Mouse (Mus musculus) kidney, postnatal 0 days (tissue): ENCODE results near the gene Cenpj. TPM values are rescaled to one million over a fixed set of nuclear protein-coding genes. Genes with fewer than 3 reads are reported as not detected.

ENCODE experiments used
- ATAC-seq: fragments of 200-750 bp; cut with Nextera tagmentation; replicated peaks from 2 replicates; pipeline ENCODE4 v1.8.0; 2017; ENCODE audit warnings: low read depth, moderate number of reproducible peaks, moderate TSS enrichment, moderate library complexity; ENCODE audit not compliant: low FRiP score
- DNase-seq: peaks from one replicate; pipeline ENCODE4 v3.0.0-alpha.2; 2016; ENCODE audit warnings: low spot score
- H3K27ac ChIP-seq: fragments of 300-500 bp; sonication (generic); 2 replicates; pipeline ENCODE4 v1.5.1; 2014; ENCODE audit warnings: mild to moderate bottlenecking
- H3K27me3 ChIP-seq: fragments of 300-500 bp; sonication (generic); 2 replicates; pipeline ENCODE4 v1.6.1; 2014; ENCODE audit warnings: low read length, mixed read lengths; ENCODE audit not compliant: insufficient read depth
- H3K36me3 ChIP-seq: fragments of 300-500 bp; sonication (generic); 2 replicates; pipeline ENCODE4 v1.6.1; 2014; ENCODE audit warnings: low read length, mixed read lengths; ENCODE audit not compliant: insufficient read depth
- H3K4me1 ChIP-seq: fragments of 300-500 bp; sonication (generic); replicated peaks from 2 replicates; pipeline ENCODE4 v1.6.1; 2014; ENCODE audit warnings: antibody characterized with exemption, low read length, mixed read lengths; ENCODE audit not compliant: insufficient read depth
- H3K4me2 ChIP-seq: fragments of 300-500 bp; sonication (generic); 2 replicates; pipeline ENCODE4 v1.6.1; 2014; ENCODE audit warnings: mild to moderate bottlenecking, low read length, moderate library complexity, mixed read lengths
- H3K4me3 ChIP-seq: fragments of 300-500 bp; sonication (generic); replicated peaks from 2 replicates; pipeline ENCODE4 v1.5.1; 2014; ENCODE audit warnings: low read depth, low read length
- H3K9ac ChIP-seq: fragments of 300-500 bp; sonication (generic); 2 replicates; pipeline ENCODE4 v1.6.1; 2014; ENCODE audit warnings: low read depth, low read length
- H3K9me3 ChIP-seq: fragments of 300-500 bp; sonication (generic); replicated peaks from 2 replicates; pipeline ENCODE4 v1.6.1; 2016; ENCODE audit warnings: low read length, inconsistent platforms, mixed read lengths
- CTCF ChIP-seq: IDR thresholded peaks from 2 replicates; pipeline ENCODE4 v1.5.1; 2016; ENCODE audit warnings: antibody characterized with exemption, low read depth, mild to moderate bottlenecking, moderate library complexity
- WGBS: fragments of 180-500 bp; shearing (Covaris S2); extraction: QIAGEN DNeasy Blood & Tissue Kit; methylation state at CpG from one replicate; pipeline ENCODE4 v1.1.7; 2014; 5-methylcytosine and 5-hydroxymethylcytosine counted together
- polyA plus RNA-seq: library from polyadenylated mRNA; unstranded; fragments of >200 nt; fragmentation: Nextera tagmentation; extraction: Ambion mirVana; gene quantifications from 2 replicates; pipeline ENCODE4 v1.2.1, GENCODE M21; 2015

Gene Cenpj
- 6.9 and 7.2 TPM in 2 replicates for polyA plus RNA-seq

DNA sequence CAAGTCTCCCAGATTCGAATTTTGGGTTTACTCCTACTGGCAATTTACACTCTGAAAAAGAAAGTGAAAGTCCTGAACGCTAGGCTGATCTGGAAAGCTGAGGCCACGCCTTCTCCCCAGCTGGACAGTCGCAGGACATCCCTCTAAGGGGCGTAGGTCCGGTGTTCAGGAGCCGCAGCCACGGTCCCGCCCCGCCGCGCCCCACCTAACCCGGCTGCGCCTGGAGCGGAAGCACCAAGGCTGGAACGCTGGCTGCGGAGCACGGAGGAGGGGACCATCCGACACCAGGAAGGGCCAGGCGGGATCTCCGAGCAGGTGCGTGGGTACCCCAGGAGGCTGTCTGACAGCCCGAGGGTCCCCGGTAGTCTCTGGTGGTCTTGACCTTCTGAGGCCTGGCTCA, at the start of gene Cenpj, which contains the start of gene Parp4:
Cenpj (minus strand) TSS at position 10 of the 400 bp plus-strand sequence.
Parp4 (plus strand) TSS at position 204 of the 400 bp plus-strand sequence.
- no peaks in the 10 kb centered on the region for H3K36me3 ChIP-seq
- peak within 1 kb of the TSS; percentile 79 for H3K27ac ChIP-seq
- peak within 1 kb of the TSS; percentile 74 for H3K9ac ChIP-seq
- H3K4me1 ChIP-seq, result peaks cover 5% of the 10 kb centered on the region; the same call in 1 of the 2 replicates
- H3K4me3 ChIP-seq, result peak within 1 kb of the TSS; percentile 68
- H3K4me2 ChIP-seq, result peak within 1 kb of the TSS; percentile 76
- H3K27me3 ChIP-seq, result no peaks in the 10 kb centered on the region
- DNase-seq, result peak; percentile 95
- no peaks in the 10 kb centered on the region for H3K9me3 ChIP-seq
- 1% methylated on average over 24 of the region's 24 CpGs for WGBS
- peak; percentile 10; the same call in 1 of the 2 replicates for TF ChIP-seq CTCF
- peak; percentile 87 for ATAC-seq

DNA sequence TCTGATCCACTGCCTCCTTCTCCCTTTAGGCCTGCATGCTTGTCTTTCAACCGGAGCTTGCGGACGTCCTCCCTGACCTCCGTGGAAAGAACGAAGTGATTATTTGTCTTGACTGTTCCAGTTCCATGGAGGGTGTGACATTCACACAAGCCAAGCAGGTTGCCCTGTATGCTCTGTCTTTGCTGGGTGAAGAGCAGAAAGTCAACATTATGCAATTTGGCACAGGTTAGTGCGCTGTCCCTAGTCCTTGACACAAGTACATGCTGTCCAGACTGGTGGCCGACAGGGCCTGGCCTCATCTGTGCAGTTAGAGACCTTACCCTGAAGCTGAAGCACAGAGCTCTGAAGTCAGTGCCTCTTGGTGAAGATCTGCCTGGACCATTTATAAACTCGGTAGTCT, 45.2 kb upstream of the Cenpj start:
- Histone ChIP-seq H3K9ac (no peak overlapping the region), H3K27me3 (no peaks in the 10 kb centered on the region), H3K27ac (no peak overlapping the region), H3K4me3 (no peak overlapping the region), H3K4me2 (no peak overlapping the region), H3K36me3 (peaks cover 34% of the 10 kb centered on the region), H3K4me1 (no peaks in the 10 kb centered on the region), H3K9me3 (no peaks in the 10 kb centered on the region)
- 84% methylated on average over 8 of the region's 8 CpGs for WGBS
- DNase-seq, result no peak
- ATAC-seq, result no peak
- no peak for TF ChIP-seq CTCF

DNA sequence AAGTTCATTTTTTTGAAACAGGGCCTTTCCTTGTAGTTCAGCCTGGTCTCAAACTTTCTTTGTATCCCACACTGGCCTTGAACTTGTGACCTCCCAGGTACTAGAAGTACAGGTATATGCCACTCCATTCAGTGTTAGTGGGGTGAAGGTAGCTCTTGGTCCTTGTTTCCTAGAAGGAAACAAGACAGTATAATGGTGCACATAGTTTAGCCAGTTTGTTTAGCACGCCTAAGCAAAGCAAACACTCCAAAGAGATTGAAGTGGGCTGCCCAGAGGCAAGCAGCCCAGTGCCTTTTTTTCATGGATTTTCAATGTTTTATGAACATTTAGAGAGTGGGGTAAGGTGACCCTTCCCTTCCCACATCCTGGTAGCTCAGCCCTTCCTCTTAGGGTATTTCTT, 42.2 kb upstream of the Cenpj start:
- ATAC-seq (no peak), DNase-seq (no peak)
- peaks cover 45% of the 10 kb centered on the region for H3K36me3 ChIP-seq
- no peak overlapping the region for H3K9ac ChIP-seq
- H3K27me3 ChIP-seq, result no peaks in the 10 kb centered on the region
- TF ChIP-seq CTCF, result no peak
- H3K27ac ChIP-seq, result no peak overlapping the region
- WGBS, result 82% methylated on average over 1 of the region's 1 CpGs
- H3K4me1 ChIP-seq, result no peaks in the 10 kb centered on the region
- no peak overlapping the region for H3K4me3 ChIP-seq
- no peaks in the 10 kb centered on the region for H3K9me3 ChIP-seq
- H3K4me2 ChIP-seq, result no peak overlapping the region

DNA sequence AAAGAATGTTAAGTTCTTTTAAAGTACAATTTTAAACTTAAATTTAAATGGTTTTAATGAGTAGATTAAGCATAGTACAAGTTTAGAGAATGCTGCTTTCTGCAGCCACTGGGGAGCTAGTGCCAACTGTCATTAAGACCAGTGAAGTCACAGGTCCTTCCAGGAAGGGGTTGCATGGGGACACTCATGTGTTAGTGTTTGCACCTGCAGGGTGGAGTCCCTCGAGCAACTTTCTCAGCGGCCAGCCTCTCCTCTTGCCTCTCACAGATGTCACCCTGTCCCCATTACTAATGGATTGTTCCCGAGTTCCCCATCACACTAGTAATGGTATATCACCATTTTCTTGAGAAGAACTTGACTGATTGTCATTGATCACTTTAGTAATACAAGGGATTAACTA, 38.0 kb upstream of the Cenpj start:
- H3K36me3 ChIP-seq, result peaks cover 56% of the 10 kb centered on the region
- ATAC-seq (no peak), DNase-seq (no peak)
- no peaks in the 10 kb centered on the region for H3K27me3 ChIP-seq
- H3K9ac ChIP-seq, result no peak overlapping the region
- 85% methylated on average over 3 of the region's 3 CpGs for WGBS
- H3K4me1 ChIP-seq, result no peaks in the 10 kb centered on the region
- TF ChIP-seq CTCF, result no peak
- no peak overlapping the region for H3K4me2 ChIP-seq
- no peaks in the 10 kb centered on the region for H3K9me3 ChIP-seq
- no peak overlapping the region for H3K27ac ChIP-seq
- H3K4me3 ChIP-seq, result no peak overlapping the region

DNA sequence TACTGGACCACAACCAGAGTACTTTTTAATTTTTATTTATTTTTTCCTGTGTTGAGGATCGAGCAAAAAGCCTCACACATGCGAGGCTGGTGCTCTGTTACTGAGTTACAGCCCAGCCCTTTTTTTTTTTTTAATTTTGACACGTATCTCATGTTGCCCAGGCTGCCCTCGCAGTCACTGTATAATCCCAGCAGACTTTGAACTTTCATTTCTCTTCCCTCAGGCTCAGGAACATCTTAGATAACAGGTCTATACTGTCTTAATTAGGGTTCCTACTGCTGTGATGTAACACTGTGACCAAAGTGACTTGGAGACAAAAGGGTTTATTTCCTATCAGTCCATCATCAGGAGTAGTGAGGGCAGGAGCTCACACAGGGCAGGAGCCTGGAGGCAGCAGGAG, 29.9 kb upstream of the Cenpj start:
- H3K9ac ChIP-seq, result no peak overlapping the region
- H3K27ac ChIP-seq, result no peak overlapping the region
- WGBS, result 78% methylated on average over 4 of the region's 4 CpGs
- no peaks in the 10 kb centered on the region for H3K4me1 ChIP-seq
- ATAC-seq (no peak), DNase-seq (no peak)
- H3K4me3 ChIP-seq, result no peak overlapping the region
- TF ChIP-seq CTCF, result no peak
- H3K36me3 ChIP-seq, result peaks cover 25% of the 10 kb centered on the region; the same call in 1 of the 2 replicates
- H3K27me3 ChIP-seq, result no peaks in the 10 kb centered on the region
- H3K4me2 ChIP-seq, result no peak overlapping the region
- no peaks in the 10 kb centered on the region for H3K9me3 ChIP-seq

DNA sequence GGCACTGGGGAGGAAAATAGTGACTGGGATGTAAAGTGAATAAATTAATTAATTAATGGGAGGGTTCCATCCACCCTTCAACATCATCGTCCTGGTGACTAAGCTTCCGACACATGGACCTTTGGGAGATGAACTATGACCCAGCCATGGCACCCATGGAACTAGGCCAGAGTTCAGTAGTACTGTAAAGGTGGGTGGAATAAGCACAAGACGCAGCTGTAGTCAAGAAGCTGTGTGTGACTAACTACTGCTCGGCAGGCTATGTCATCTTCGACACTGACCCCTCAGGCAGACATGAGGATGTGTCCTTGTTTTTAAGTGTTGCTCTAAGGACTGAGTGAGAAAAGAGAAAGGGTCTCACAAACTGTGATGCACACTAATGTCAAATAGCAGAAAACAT, 29.2 kb upstream of the Cenpj start:
- DNase-seq (no peak), ATAC-seq (no peak)
- no peak overlapping the region for H3K9ac ChIP-seq
- WGBS, result 93% methylated on average over 5 of the region's 5 CpGs
- no peak overlapping the region for H3K4me2 ChIP-seq
- H3K4me1 ChIP-seq, result no peaks in the 10 kb centered on the region
- no peaks in the 10 kb centered on the region for H3K9me3 ChIP-seq
- H3K4me3 ChIP-seq, result no peak overlapping the region
- TF ChIP-seq CTCF, result no peak
- H3K27ac ChIP-seq, result no peak overlapping the region
- H3K27me3 ChIP-seq, result no peaks in the 10 kb centered on the region
- peaks cover 20% of the 10 kb centered on the region; the same call in 1 of the 2 replicates for H3K36me3 ChIP-seq

DNA sequence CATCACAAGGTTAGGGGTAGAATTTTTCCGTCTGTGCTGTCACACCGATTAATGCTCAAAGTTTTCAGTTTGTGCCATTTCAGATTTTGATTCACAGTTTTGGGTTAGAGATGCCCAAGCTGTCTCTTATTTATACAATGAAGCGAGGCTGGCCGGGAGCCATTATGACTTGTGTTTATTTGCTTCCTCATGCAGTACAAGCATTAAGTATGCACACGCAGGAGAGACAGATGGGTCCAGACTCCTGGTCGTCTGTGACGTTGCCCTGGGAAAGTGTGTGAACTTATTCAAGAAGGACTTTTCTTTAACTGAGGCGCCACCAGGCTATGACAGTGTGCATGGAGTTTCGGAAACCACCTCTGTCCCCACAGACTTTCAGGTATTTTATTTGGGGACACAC, 26.8 kb upstream of the Cenpj start:
- Histone ChIP-seq H3K27ac (no peak overlapping the region), H3K27me3 (no peaks in the 10 kb centered on the region), H3K4me3 (no peak overlapping the region), H3K4me1 (no peaks in the 10 kb centered on the region), H3K4me2 (no peak overlapping the region), H3K9me3 (no peaks in the 10 kb centered on the region), H3K36me3 (peaks cover 20% of the 10 kb centered on the region), H3K9ac (no peak overlapping the region)
- DNase-seq (no peak), ATAC-seq (no peak)
- TF ChIP-seq CTCF, result no peak
- 85% methylated on average over 9 of the region's 9 CpGs for WGBS
